Mouse (Mus musculus) G1E (cell line): ENCODE data around the gene Catsperg1.

Source experiments
- CTCF ChIP-seq: IDR thresholded peaks from 2 replicates; pipeline ENCODE4 v1.5.1; 2012; ENCODE audit warnings: low read depth, low read length, inconsistent platforms, mixed read lengths
- GATA1 ChIP-seq: IDR thresholded peaks from 2 replicates; pipeline ENCODE4 v1.6.1; 2012; ENCODE audit warnings: borderline replicate concordance, low read length, inconsistent platforms, mixed read lengths
- GATA2 ChIP-seq: IDR thresholded peaks from 2 replicates; pipeline ENCODE4 v1.6.1; 2012; ENCODE audit warnings: low read depth, low read length, inconsistent platforms, borderline replicate concordance
- POLR2AphosphoS5 ChIP-seq: IDR thresholded peaks from 2 replicates; pipeline ENCODE4 v1.6.1; 2012; ENCODE audit warnings: low read depth, low read length, inconsistent platforms; ENCODE audit not compliant: insufficient replicate concordance
- TAL1 ChIP-seq: conservative IDR thresholded peaks from 2 replicates; pipeline ENCODE4 v1.6.1; 2012; ENCODE audit warnings: low read depth, low read length, inconsistent platforms, mixed read lengths

DNA sequence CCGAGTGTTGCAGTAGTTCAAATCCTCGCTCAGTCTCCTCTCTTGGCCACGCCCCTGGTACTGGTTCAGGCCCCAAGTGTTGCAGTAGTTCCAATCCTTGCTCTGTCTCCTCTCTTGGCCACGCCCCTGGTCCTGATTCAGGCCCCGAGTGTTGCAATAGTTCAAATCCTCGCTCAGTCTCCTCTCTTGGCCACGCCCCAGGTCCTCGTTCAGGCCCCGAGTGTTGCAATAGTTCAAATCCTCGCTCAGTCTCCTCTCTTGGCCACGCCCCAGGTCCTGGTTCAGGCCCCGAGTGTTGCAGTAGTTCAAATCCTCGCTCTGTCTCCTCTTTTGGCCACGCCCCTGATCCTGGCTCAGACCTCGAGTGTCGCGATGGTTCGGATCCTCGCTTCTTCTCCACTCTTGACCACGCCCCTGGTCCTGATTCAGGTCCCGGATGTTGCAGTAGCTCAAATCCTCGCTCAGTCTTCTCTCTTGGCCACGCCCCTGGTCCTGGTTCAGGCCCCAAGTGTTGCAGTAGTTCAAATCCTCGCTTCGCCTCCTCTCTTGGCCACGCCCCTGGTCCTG, 1.6 kb downstream of the Catsperg1 start:
- TF ChIP-seq CTCF (no peak), TAL1 (no peak), GATA2 (no peak), POLR2AphosphoS5 (no peak), GATA1 (no peak)
